Mouse (Mus musculus) testis, adult 2 months (tissue): ENCODE measurements at regions not wholly inside any gene's neighbourhood (a gene's known extent, or its start where the extent isn't known, plus 50 kb on each side); places are given as distances from the start of the nearest gene placed in this dataset.

Experiments used
- CTCF ChIP-seq: fragments of 200-500 bp; IDR thresholded peaks from 2 replicates; pipeline ENCODE4 v1.5.1; 2012; ENCODE audit warnings: low read depth, mild to moderate bottlenecking, inconsistent platforms, low read length, moderate library complexity; ENCODE audit not compliant: control insufficient read depth, insufficient read depth, insufficient replicate concordance
- POLR2A ChIP-seq: fragments of 200-500 bp; IDR thresholded peaks from 2 replicates; pipeline ENCODE4 v1.6.1; 2012; ENCODE audit warnings: low read depth, mild to moderate bottlenecking, inconsistent platforms, low read length, moderate library complexity; ENCODE audit not compliant: control insufficient read depth

DNA sequence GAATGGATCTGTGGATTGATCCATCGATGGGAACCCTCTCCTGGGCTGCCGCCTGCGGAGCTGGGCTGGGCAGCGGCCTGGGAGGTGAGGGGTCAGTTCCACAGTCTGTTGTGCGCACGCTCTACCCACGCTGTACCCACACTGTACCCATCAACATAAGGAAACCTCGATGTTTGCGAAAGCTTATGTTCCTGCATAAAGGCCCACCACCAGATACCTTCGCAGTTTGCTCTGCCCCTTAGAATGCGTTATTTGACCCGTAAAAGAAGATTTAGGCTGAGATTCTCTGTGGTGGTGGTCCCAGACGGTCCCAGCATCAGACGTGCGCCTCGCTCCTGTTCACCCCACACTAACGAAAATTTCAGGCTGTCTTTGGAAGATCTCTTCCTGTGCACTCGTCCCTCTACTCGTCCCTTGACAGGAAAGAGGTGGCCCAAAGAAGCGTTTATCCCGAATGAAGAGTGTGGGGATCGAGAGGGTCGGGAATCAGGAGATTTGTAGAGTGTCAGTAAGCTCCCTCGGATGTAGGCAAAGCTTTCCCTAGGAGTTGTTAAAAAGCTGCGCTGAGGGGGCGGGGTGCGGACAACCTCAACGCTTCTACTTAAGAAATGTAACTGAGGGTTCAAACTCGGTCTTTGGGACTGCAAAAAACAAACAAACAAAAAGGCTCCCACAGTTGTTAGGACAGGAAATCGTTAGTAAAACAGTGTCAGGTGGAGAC is 123.9 kb downstream of the Tmem161b start:
- TF ChIP-seq CTCF (no peak), POLR2A (no peak)
